18 mouse cellular contexts compared by ENCODE assay signal in the genomic region with DNA sequence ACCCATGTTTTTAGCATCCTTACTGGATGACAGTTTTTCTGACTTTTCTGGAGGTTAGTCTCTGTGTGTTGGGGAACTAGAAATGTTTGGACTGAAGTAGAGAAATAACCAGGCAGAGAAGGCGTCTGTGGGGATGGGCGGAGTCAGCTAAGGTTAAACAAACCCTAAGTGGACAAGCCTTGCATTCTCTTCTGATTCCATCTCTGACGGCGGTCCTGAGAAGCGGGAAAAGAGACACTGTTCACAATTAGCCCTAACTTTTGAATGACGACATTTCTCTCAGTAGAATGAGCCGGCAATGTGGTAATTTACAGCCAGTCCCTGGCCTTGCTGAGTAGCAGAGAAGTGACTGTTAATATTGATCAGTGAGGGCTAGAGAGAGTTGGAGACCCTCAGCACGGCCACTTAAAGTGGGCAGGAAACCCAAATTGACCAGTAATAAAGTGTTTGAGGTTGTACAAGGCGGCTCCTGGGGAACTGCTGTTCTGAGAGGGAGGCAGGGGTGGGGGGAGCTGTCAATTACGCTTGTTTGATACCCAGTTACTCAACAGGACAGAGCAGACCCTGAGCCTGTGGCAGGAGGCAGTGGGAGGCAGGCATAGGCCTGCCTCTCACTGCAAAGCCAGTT.
DNase-seq lines count a peak whose midpoint lies in the region; ATAC-seq lines count a peak whose summit lies in the region.
"Had no signal": no experiment of that assay in that cellular context is flagged by ENCODE, and none has a peak within 500 bp of the region (broad histone marks: within the 10 kb centered on the region; RNA-seq: fewer than 3 reads in every experiment).

No protein-coding gene starts in this region.

- no peak for DNase-seq in heart, embryonic 10.5 days (ENCODE audit: low spot score)
- no peak for DNase-seq in heart, postnatal 14 days
- DNase-seq in midbrain, embryonic 11.5 days (ENCODE audit: low spot score, missing footprints), result no peak
- DNase-seq in forelimb bud, embryonic 11.5 days (ENCODE audit: low read depth, low spot score), result peak; percentile 49
- no peak for DNase-seq in adrenal gland, postnatal 25 days
- DNase-seq in layer of hippocampus, postnatal 14 days (ENCODE audit: low spot score in 2 of 2), result no peak
- DNase-seq: B cell, adult 2 months; cerebellum, adult 9-11 months; gastrocnemius, postnatal 14 days; heart, postnatal 36 days; thymus, adult 18-20 months had no signal

- H3K27me3 ChIP-seq in heart, embryonic 10.5 days (ENCODE audit: insufficient read depth, poor library complexity, severe bottlenecking), result no peaks in the 10 kb centered on the region
- no peaks in the 10 kb centered on the region for H3K27me3 ChIP-seq in midbrain, embryonic 11.5 days (ENCODE audit: control insufficient read depth, insufficient read depth, low read length)
- H3K27me3 ChIP-seq in midbrain, embryonic 16.5 days (ENCODE audit: control insufficient read depth, insufficient read depth, low read depth, low read length), result no peaks in the 10 kb centered on the region
- no peaks in the 10 kb centered on the region for H3K27me3 ChIP-seq in midbrain, embryonic 15.5 days (replicated peaks)
- H3K27me3 ChIP-seq: kidney, embryonic 15.5 days; liver, embryonic 15.5 days; megakaryocyte, embryonic 14.5 days had no signal

- no peaks in the 10 kb centered on the region for H3K9me3 ChIP-seq in heart, embryonic 10.5 days
- H3K9me3 ChIP-seq in midbrain, embryonic 11.5 days (ENCODE audit: control insufficient read depth, low read length), result no peaks in the 10 kb centered on the region
- H3K9me3 ChIP-seq in midbrain, embryonic 16.5 days (replicated peaks; ENCODE audit: control insufficient read depth, low read length, poor library complexity, severe bottlenecking), result no peaks in the 10 kb centered on the region
- no peaks in the 10 kb centered on the region for H3K9me3 ChIP-seq in midbrain, embryonic 15.5 days
- H3K9me3 ChIP-seq: forebrain, embryonic 15.5 days; kidney, embryonic 15.5 days; liver, embryonic 15.5 days; neural tube, embryonic 13.5 days had no signal

- intact Hi-C loops in heart, postnatal 14 days (cut with DNase I), result no loop called here

- 0 out of 2 replicates have a peak, but pooled peaks have one; percentile 27 for ATAC-seq in midbrain, embryonic 11.5 days (ENCODE audit: low FRiP score)
- ATAC-seq in midbrain, embryonic 16.5 days, result no peak
- no peak for ATAC-seq in midbrain, embryonic 15.5 days (replicated peaks)
- ATAC-seq: forebrain, embryonic 15.5 days had no signal

- H3K9ac ChIP-seq in midbrain, embryonic 11.5 days (ENCODE audit: low read length), result no peak overlapping the region
- no peak overlapping the region for H3K9ac ChIP-seq in midbrain, embryonic 16.5 days (ENCODE audit: low read depth, low read length)
- no peak overlapping the region; the same call in 1 of the 2 replicates for H3K9ac ChIP-seq in midbrain, embryonic 15.5 days
- H3K9ac ChIP-seq: forebrain, embryonic 15.5 days; kidney, embryonic 15.5 days; liver, embryonic 15.5 days had no signal

- H3K4me3 ChIP-seq in heart, embryonic 10.5 days, result no peak overlapping the region
- H3K4me3 ChIP-seq in midbrain, embryonic 11.5 days (ENCODE audit: low read depth, low read length), result no peak overlapping the region
- H3K4me3 ChIP-seq in midbrain, embryonic 16.5 days (ENCODE audit: low read depth, low read length), result no peak overlapping the region
- H3K4me3 ChIP-seq in midbrain, embryonic 15.5 days, result no peak overlapping the region
- H3K4me3 ChIP-seq: forebrain, embryonic 15.5 days; kidney, embryonic 15.5 days; liver, embryonic 15.5 days; megakaryocyte, embryonic 14.5 days; neural tube, embryonic 13.5 days had no signal

- H3K36me3 ChIP-seq in heart, embryonic 10.5 days, result no peaks in the 10 kb centered on the region
- no peaks in the 10 kb centered on the region for H3K36me3 ChIP-seq in midbrain, embryonic 11.5 days (ENCODE audit: control insufficient read depth, insufficient read depth, low read length)
- no peaks in the 10 kb centered on the region for H3K36me3 ChIP-seq in midbrain, embryonic 16.5 days (ENCODE audit: control insufficient read depth, insufficient read depth, low read length)
- no peaks in the 10 kb centered on the region for H3K36me3 ChIP-seq in midbrain, embryonic 15.5 days (replicated peaks)
- H3K36me3 ChIP-seq: forebrain, embryonic 15.5 days; kidney, embryonic 15.5 days; liver, embryonic 15.5 days; neural tube, embryonic 13.5 days had no signal

- 0 out of 2 replicates have a peak overlapping the region, but pooled peaks have one; percentile 16 for H3K27ac ChIP-seq in heart, embryonic 10.5 days
- no peak overlapping the region for H3K27ac ChIP-seq in midbrain, embryonic 11.5 days (ENCODE audit: low read depth, low read length)
- H3K27ac ChIP-seq in midbrain, embryonic 16.5 days (ENCODE audit: low read length), result no peak overlapping the region
- peak overlapping the region; percentile 51; the same call in 1 of the 2 replicates for H3K27ac ChIP-seq in midbrain, embryonic 15.5 days
- H3K27ac ChIP-seq: forebrain, embryonic 15.5 days; kidney, embryonic 15.5 days; liver, embryonic 15.5 days; neural tube, embryonic 13.5 days had no signal

- no peak overlapping the region for H3K4me2 ChIP-seq in midbrain, embryonic 11.5 days
- H3K4me2 ChIP-seq in midbrain, embryonic 16.5 days (ENCODE audit: low read length), result no peak overlapping the region
- H3K4me2 ChIP-seq in midbrain, embryonic 15.5 days, result no peak overlapping the region
- H3K4me2 ChIP-seq: forebrain, embryonic 15.5 days; kidney, embryonic 15.5 days; liver, embryonic 15.5 days; neural tube, embryonic 13.5 days had no signal

- WGBS in heart, embryonic 10.5 days, result 50% methylated on average over 10 of the region's 10 CpGs
- WGBS in midbrain, embryonic 11.5 days, result 53% methylated on average over 10 of the region's 10 CpGs
- WGBS in midbrain, embryonic 16.5 days, result 46% methylated on average over 10 of the region's 10 CpGs
- 43% methylated on average over 10 of the region's 10 CpGs for WGBS in midbrain, embryonic 15.5 days

- H3K4me1 ChIP-seq in heart, embryonic 10.5 days, result 0 out of 2 replicates have a peak, but pooled peaks cover 2% of the 10 kb centered on the region
- peaks cover 23% of the 10 kb centered on the region for H3K4me1 ChIP-seq in midbrain, embryonic 11.5 days (ENCODE audit: control insufficient read depth, insufficient read depth, low read length)
- H3K4me1 ChIP-seq in midbrain, embryonic 16.5 days (ENCODE audit: control insufficient read depth, insufficient read depth, low read length), result peaks cover 34% of the 10 kb centered on the region
- peaks cover 33% of the 10 kb centered on the region for H3K4me1 ChIP-seq in midbrain, embryonic 15.5 days
- H3K4me1 ChIP-seq: liver, embryonic 15.5 days; megakaryocyte, embryonic 14.5 days had no signal

Comparison
In these comparisons a context has a peak if more than half of its experiments do, and no peak if none do; other contexts are left out.
1. H3K27ac ChIP-seq: peak in heart, embryonic 10.5 days (single experiment) and midbrain, embryonic 15.5 days (single experiment); none in midbrain, embryonic 11.5 days (single experiment) and midbrain, embryonic 16.5 days (single experiment).